Mouse (Mus musculus) liver, postnatal 0 days (tissue): ENCODE results near the gene Cdc25a.

Source experiments
- CTCF ChIP-seq: sonication (generic); IDR thresholded peaks from 2 replicates; pipeline ENCODE4 v1.5.1; 2016; ENCODE audit warnings: antibody characterized with exemption, low read depth
- EP300 ChIP-seq: IDR thresholded peaks from 2 replicates; pipeline ENCODE4 v1.6.1; 2016; ENCODE audit warnings: antibody characterized with exemption, low read depth, mild to moderate bottlenecking

DNA sequence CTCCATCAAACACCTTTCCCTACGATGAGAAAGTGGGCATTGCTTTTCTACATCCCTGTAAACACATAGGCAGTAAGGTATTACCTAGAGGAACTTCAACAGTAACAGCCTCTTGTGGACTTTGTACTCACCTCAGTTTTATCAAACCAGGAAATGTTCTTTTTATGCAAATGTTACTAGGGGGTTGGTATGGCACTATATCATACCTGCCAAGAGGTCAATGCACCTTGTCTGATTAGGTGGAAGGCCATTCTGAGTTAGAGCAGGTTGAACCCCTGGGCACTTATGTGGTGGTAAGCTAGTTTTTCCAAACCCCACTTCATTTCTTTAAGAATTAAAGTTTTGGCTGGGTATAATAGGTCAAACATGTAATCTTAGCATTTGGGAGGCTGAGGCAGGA is 3.9 kb downstream of the Cdc25a start:
- TF ChIP-seq CTCF (no peak), EP300 (no peak)
